Mouse (Mus musculus) gastrocnemius, postnatal 36 days (tissue): ENCODE data around the gene Rbms3. TPM values are rescaled to one million over a fixed set of nuclear protein-coding genes. Genes with fewer than 3 reads are reported as not detected.

ENCODE experiments used
- DNase-seq, 2 experiments: peaks; one replicate each; pipeline ENCODE4 v3.0.0; 2022
- intact Hi-C: fragments of 180-260 bp; cut with DNase I; formaldehyde crosslinking; loops from one replicate; pipeline ENCODE4 v1.15.1; 2025
- total RNA-seq, 2 experiments: library from RNA; stranded (reverse); gene quantifications; 2 replicates each; pipeline ENCODE4 v1.2.3; 2021

Rbms3 gene
- total RNA-seq, 2 experiments from 2014 or later: 7.3 to 7.8 TPM

DNA sequence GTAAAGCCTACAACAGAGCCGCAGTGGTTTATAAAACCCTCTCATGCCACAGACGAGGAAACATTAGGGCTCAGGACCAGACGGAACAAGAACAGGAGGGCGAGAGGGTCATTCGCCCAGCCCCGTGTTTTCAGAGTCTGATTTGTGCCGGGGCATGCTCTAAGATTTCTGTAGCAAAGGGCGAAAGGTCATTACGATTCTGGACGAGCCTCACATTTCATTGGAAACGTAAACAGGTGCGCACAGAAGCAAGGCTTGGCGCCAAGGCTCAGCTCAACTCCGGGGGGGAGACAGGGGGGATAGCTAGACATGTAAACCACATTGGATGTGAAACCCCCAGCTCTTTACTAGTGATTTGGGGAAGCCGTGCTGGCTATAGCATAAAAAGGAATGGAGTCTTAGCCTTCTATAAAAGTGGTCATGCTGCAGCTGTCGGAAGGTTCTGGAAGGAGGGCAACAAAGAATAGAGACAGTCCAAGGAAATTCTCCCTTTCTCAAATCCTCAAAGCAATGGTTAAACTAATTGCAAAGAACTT, 250.2 kb downstream of the Rbms3 start:
- intact Hi-C loops: no loop called here
- DNase-seq: no peak

DNA sequence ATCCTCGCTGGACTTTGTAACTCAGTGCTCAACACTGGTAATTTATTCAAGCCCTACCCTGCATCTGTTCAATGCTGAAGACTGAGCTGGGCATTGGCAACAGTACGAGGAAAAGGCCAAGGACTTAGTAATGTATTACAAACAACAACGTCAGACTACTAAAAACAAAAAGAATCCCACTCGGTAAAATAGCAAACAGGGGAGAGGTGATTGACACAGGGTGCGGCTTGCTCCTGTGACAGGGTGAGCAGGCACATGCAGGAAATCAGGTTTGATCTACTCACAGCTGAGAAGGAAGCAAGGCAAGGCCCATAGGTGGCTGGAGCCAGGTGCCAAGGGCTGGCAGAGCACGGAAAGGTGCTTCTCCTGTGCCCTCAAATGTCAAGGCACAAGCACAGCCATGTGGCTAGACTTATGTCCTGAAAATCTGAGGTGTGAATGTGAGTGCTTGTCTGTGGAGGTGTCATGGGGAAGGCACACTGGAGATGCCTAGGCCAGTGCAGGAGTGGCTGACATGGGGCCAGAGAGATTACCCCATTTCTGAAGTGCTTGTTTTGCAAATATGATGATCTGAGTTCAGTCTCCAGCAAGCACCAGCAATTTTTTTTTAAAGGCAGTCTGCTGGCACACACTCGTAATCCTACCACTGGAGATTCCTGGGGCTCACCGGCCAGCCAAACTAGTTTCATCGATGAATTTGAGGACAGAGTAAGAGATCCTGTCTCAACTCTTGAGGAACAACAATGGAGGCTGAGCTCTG, 251.4 kb downstream of the Rbms3 start:
- DNase-seq: no peak
- intact Hi-C loops: no loop called here

DNA sequence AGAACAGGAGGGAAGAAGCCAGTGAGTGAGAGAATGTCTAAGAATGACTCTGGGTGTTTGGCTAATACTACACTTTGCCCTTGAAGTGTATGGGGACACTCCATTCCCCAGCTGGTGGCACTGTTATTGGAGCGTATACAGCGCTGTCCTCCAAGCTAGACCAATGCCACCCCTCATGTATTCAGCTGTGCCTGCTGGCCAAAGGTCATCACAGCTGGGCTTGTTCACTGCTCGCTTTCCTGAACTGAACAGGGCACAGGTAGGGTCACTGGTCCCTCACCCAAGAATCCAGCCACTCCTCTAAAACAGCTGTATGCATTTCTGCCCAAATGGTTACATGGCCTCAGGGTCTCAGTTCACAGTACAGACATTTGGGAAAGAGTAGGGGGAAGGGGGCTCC, 253.9 kb downstream of the Rbms3 start:
- intact Hi-C loops: no loop called here

DNA sequence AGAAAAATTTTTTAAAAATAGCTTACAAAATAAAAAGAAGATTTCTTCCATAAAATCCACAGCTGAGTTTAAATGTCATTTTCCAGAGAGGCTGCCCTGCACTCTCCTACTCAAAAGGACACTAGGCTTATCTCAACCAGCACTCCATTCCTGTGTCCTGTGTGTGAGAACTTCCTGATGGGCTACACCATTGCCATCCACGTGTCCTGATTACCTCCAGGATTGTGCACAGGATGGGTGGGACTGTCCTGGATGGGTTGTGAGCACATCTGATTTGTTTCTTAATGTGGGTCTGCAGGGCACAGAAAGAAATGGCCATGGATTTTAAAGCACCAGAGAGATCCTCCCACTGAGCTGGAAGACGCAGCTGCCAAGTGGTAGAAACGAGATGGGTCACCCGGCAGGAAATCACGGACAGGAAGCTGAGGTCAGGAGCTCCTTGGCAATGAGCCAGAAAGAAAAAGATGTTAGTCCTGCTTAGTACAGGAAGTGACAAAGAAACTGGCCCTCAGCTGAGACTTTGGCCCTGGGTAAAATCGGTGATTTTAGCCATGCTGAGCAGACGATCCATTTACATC, 256.5 kb downstream of the Rbms3 start:
- no peak for DNase-seq

More for the DNA sequence above, 253.9 kb downstream of the Rbms3 start:
- DNase-seq: no peak

DNA sequence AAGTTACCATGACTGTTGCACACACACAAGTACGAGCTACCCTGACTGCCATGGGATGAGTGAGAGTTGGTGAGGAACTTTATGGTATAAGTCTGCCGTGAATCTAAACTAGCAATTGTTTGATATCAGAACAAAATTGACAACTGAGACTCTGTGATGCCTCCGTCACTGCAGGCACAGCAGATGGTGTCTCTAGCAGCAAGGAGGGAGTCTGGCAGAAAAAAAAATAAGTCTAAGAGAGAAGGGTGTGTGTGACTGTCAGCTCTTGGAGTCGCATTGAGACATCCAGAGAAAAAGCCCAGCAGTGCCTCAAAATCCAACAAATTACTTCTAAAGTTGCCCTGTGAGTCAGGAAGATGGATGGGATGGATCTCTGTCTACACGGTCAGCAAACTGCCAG, 257.7 kb downstream of the Rbms3 start:
- intact Hi-C loops: no loop called here
- DNase-seq: no peak

More for the DNA sequence above, 256.5 kb downstream of the Rbms3 start:
- intact Hi-C loops: no loop called here

DNA sequence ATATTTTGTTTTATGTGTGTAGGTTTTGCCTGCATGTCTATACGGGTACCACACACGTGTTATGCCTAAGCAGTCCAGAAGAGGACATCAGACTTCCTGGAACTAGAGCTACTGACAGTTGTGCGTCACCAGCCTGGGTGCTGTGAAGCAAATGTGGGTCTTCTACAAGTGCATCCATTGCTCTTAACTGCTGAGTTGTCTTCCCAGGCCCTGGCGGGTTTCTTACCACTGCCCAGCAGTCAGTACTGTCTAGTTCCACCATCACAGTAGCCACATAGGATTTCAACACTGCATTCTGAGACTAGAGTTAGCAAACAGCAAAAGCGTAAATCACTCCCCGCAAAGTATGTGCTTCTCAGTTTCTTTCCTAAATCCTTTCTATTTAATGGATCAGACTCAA, 259.6 kb downstream of the Rbms3 start:
- DNase-seq: no peak
- intact Hi-C loops: no loop called here

DNA sequence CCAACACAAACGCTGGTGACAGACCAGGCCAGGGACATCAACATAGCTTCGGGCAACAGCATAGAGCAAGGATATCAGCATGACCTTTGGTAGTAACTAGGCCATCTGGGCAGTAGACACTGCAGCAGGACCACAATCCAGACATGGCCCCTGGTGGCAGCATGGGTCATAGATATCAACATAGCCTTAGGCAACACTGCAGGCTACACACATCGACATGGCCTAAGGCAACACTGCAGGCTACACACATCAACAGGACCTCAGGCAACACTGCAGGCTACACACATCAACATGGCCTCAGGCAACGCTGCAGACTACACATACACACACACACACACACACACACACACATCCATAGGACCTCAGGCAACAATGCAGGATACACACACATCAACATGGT, 261.7 kb downstream of the Rbms3 start:
- DNase-seq: no peak
- intact Hi-C loops: no loop called here

DNA sequence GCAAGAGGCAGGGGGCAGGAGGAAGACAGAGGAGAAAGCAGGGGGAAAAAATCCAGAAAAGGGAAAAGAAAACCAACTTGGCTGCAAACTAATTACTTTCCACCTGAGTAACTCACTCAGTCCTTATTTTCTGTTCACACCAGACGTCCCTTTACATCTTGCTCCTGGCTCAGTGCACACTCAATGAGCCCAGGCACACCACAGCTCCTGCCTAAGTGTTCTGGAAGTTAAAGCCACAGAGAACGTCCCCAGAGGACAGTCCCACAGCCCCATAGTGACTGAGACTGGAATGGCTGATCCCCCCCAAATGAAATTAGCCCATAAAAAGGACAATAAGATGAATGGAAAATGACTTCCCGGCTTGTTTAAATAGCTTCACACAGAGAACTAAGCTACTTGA, 265.1 kb downstream of the Rbms3 start:
- intact Hi-C loops: no loop called here
- DNase-seq: no peak

DNA sequence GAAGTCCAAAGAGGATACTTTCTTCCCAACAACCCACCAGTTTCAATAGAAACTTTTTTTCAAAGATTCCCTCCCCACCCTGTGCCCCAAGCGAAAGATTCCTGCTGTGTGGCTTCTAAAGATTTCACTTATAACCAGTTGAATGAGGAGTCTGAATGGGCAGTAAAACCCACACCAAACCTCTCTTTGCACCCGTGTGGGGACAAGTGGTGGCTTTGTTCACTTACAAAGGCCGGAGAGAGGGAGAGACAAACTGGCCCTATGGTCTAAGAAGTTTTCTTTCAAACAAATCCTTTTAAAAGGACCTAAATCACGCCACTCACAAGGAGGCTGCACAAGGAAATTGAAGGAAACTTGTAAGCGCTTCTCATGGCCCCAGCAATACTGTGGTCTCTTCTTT, 268.3 kb downstream of the Rbms3 start:
- intact Hi-C loops: no loop called here
- no peak for DNase-seq

DNA sequence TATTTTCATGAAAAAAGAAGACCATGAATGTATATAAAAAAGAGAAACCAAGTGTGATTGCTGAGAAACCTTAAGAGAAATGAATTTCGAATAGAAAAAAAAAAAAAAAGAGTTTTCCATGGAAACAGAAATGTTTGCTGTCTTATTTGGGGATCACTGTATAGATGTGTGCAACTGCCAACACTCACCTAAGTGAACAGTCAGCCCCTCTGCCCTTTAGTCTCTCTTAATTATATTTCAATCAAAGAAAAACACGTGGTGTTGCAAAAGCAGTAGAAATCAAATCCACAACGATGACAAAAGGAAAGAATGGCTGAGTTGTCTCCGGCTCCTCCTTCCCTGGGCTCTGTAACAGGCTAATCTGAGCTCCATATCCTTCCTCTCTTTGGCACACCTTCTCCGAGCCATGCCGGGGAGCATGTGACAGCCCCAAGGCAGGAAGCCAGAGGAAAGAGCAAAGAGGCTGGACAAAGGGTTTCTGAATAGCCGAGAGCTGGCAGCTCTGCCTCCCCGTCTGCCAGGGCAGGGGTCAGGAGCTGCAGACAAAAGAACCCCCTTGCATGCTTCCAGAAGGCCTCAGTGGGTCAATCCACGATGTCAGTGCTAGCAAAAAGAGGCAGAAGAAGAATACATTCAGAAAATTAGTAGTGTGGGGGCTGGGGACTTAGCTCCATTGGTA, 272.8 kb downstream of the Rbms3 start:
- intact Hi-C loops: no loop called here
- DNase-seq: peak; percentile 24 to 32

DNA sequence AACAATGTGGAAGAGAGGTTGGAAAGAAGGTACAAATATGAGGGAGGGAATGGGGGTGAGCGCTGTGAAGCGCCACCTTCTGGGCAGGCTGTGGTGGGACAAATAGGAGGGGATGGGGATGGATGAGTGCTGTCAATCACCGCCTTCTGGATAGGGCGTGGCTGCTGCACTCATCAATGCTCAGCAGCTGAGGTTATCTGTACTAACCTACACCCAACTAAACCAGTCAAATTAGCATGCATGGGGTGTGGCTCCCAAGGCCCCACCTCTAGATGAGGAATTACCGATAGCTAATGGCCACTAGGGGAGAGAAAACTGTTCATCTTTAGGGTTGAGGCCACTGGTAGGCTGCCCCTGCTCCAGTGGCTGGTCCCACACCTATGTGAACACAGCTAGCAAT, 274.2 kb downstream of the Rbms3 start:
- no peak for DNase-seq
- intact Hi-C loops: no loop called here

DNA sequence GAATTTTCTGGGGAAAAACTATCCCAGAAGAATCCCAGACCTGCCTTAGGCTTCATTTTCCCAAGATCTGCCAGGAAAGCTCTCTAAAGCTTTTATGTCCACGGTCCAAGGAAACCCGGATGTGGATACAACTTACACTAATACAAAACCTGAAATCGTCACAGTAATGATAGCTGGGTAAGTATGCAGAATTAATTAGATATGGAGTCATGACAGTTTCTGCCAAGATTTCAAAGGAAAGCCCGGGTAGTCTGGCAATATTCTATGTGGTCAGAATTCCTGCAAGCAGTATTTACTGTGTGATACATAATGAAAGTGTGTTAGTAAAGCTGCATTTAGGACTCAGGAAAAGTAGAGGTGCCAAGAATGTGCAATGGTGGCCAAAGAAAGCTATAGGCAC, 287.4 kb downstream of the Rbms3 start:
- DNase-seq: no peak
- intact Hi-C loops: no loop called here

DNA sequence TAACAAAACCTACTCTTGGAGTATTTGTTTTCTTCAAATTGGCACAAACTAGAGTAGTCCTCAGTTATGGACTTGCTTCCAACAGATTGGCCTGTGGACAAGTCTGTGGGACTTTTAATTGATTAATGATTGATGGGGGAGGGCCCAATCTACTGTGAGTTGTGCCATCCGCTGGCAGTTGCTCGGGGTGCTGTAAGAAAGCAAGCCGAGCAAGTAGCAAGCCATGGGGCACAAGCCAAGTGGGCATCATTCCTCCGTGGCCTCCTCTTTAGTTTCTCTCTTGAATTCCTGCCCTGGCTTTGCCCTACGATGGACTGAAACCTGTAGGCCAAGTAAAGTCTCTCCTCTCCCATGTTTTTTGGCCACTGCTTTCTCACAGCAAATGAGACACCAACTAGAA, 299.0 kb downstream of the Rbms3 start:
- no peak for DNase-seq
- intact Hi-C loops: no loop called here

DNA sequence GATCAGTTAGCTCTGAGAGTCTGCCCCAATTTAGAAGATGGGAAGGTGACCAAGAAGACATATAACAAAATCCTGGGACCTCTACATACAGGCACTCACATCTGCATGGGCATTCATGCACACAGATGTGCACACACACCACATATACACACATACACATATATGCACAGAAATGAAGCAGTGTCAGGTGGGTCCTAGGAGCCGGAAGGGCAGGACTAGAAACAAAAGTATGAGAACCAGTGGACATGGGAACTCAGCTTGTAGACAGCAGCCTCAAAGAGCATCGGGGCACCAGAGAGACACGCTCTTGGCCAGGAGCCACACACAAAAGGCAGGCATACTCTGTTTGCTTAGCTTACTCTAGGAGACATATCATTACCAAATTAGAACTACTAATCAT, 310.4 kb downstream of the Rbms3 start:
- intact Hi-C loops: no loop called here
- DNase-seq: no peak

DNA sequence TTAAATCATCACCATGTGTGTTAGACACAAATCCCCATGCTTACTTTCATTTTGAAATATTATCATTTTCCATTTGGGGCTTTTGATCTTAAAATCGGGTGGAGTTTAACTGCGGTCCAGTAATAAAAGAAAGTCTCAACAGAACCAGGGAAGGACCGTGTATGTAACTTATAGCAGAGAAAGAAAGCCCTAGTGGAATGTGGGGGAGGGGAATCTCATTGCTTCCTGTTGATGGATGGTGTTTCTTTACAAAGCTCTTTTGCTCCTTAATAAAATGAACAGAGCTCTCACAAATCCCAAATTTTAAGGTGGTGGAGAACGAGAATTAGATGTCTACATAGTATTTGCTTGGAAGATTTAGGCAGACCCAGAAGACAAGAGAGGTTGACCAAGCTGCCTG, 311.3 kb downstream of the Rbms3 start:
- intact Hi-C loops: no loop called here

DNA sequence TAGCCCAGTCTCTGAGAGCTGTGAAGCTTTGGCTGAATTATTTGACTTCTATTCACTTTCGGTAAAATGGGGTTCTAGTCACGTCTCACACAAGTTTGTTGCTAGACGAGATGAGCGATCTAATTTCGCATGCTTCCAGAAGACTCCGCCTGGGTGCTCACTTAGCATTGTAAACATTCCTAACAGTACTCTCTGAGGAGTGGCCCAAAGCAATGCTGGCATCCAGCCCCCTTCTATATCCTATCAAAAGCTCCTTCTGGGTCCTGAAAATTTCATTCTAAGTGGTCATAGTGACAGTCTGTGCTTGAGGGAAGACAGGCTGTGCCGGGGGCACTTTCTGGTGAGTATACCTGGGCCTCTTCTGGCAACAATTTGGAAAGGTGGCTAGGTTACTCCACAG, 312.5 kb downstream of the Rbms3 start:
- no peak for DNase-seq
- intact Hi-C loops: no loop called here

More for the DNA sequence above, 311.3 kb downstream of the Rbms3 start:
- no peak for DNase-seq

DNA sequence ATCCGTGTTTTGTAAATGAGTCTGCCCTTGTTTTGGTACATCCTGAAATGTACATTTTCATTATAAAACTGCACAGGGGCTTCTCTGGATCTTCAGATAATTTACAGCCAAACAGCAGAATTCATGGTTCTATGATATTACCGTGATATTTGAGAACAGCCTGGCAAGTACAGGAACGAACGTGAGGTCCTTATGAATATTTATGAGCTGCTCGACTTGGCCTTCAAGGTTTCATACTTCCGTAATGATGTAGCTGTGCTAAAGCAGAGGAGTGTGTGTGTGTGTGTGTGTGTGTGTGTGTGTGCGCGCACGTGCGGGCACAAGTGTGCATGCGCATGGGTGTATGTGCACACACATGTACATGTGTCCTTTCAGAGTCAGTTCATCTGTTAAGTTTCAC, 316.1 kb downstream of the Rbms3 start:
- no peak for DNase-seq
- intact Hi-C loops: no loop called here

DNA sequence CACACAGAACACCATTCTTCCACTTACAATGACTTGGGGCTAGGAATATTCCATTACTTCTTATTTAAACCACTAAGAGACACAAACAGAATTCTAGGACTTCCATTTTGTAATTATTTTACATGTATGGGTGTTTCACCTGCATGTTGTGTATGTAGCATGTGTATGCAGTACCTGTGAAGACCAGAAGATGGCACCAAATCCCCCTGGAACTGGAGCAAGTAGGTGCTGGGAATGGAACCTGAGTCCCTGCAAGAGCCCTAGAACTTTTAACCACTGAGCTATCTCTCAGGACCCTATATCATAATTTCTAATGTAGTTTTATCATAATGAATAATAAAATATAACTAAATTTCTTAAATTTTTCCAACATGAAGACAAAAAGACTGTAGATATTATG, 319.9 kb downstream of the Rbms3 start:
- intact Hi-C loops: no loop called here
- no peak for DNase-seq

DNA sequence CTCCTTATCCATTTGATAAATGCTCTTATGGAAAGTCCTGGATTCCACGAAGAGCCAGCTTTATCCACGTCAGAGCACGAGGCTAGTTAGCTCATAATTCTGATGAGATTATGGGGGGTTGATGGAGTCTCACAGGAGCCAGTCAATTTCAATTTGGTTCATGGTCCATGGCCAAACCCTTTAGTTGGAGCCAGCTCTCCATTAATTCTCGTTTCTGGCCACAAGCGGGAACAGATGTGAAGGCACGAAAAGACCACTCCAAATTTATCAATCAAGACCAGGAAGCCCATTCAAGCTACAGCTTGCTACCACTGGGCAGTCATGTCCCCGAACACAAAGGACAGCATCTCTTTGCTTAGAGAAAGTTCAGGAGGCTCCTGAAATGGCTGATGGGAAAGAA, 330.7 kb downstream of the Rbms3 start:
- intact Hi-C loops: loop anchor here (10.0 kb wide), 1 partner anchor 1464 kb away; no protein-coding TSS in a partner anchor
- DNase-seq: no peak

DNA sequence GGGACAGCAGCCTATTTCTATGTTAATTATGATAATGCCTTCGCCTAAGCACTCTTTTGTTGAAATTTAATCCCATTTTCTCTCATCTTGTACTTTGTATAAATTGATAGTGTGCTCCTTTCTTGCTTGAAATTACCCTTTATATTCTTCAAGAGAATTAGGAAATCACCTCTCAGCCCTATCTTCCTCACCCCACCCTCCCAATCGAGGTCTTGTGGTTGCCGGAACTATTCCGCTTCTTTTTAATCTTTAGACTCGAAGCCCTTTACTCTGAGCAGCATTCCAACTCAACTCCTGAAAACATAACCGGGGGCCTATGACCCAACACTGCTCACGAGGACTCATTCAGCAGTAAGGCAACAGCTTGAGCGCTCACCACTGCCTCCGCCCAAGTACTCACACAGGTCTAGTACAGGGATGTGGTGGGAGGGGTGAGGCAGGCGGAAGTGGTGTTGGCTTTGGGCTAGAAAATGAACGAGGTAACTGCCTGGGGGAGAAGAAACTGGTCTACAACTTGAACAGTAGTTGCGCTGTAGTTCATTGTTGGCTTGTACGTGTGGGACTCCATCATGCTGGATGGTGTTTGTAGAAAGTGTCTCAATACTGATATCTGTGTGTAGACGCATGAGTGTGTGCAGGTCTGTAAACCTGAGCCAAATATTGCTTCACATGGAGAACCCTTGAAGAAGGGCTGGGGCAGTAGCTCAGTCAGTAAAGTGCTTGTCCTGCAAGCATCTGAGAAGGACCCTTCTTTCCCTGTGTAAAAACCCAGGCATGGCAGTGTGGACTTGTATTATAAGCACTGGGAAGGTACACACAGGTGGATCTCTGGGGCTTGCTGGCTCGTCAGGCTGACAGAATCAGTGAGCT, 331.8 kb downstream of the Rbms3 start:
- DNase-seq: no peak
- intact Hi-C loops: loop anchor here (10.0 kb wide), 1 partner anchor 1463 kb away; no protein-coding TSS in a partner anchor
